In genomic region chr17:27004431-27004830, GRCm38 (mm10) we compare ENCODE assay signal across 7 mouse cellular contexts. TPM values are rescaled to one million over a fixed set of nuclear protein-coding genes. Genes with fewer than 3 reads are reported as not detected.
DNase-seq lines count a peak whose midpoint lies in the region; ATAC-seq and TF ChIP-seq lines count a peak whose summit lies in the region.

No protein-coding gene starts in this region.

- peak in 1 of 2 experiments; percentile 58 for DNase-seq in layer of hippocampus, adult 2 months (ENCODE audit: low spot score in 2 of 2)
- no peak for DNase-seq in layer of hippocampus, adult 18-20 months (ENCODE audit: low spot score in 2 of 2)
- peak; percentile 90 for DNase-seq in ES-CJ7 (ENCODE audit: low read depth, low spot score)
- peak; percentile 60 for DNase-seq in adrenal gland, postnatal 25 days
- peak; percentile 51 for DNase-seq in lung, postnatal 0 days (ENCODE audit: low spot score)

- no peak overlapping the region for H3K27ac ChIP-seq in layer of hippocampus, adult 2 months
- no peak overlapping the region for H3K27ac ChIP-seq in heart, embryonic 13.5 days (replicated peaks)
- H3K27ac ChIP-seq in lung, postnatal 0 days (ENCODE audit: low read length), result no peak overlapping the region
- no peak overlapping the region for H3K27ac ChIP-seq in testis, adult 2 months (ENCODE audit: control insufficient read depth, insufficient read depth, low read depth, low read length)

- H3K27me3 ChIP-seq in heart, embryonic 13.5 days (replicated peaks), result peaks cover 15% of the 10 kb centered on the region
- H3K27me3 ChIP-seq in lung, postnatal 0 days (replicated peaks; ENCODE audit: insufficient read depth, low read length), result no peaks in the 10 kb centered on the region
- no peaks in the 10 kb centered on the region for H3K27me3 ChIP-seq in testis, adult 2 months (ENCODE audit: control insufficient read depth, insufficient read depth, low read length)

- H3K9ac ChIP-seq in heart, embryonic 13.5 days, result no peak overlapping the region
- no peak overlapping the region for H3K9ac ChIP-seq in lung, postnatal 0 days (replicated peaks; ENCODE audit: low read depth)

- 0 out of 2 replicates have a peak, but pooled peaks cover 4% of the 10 kb centered on the region for H3K4me1 ChIP-seq in heart, embryonic 13.5 days
- H3K4me1 ChIP-seq in lung, postnatal 0 days (ENCODE audit: insufficient read depth, low read depth, low read length), result no peaks in the 10 kb centered on the region
- H3K4me1 ChIP-seq in testis, adult 2 months (ENCODE audit: control insufficient read depth, insufficient read depth, low read length), result peaks cover 13% of the 10 kb centered on the region

- peak overlapping the region; percentile 3; the same call in 1 of the 2 replicates for H3K4me2 ChIP-seq in heart, embryonic 13.5 days
- no peak overlapping the region for H3K4me2 ChIP-seq in lung, postnatal 0 days (replicated peaks; ENCODE audit: low read depth, low read length)

- TF ChIP-seq CTCF in layer of hippocampus, adult 2 months (conservative IDR thresholded peaks at IDR 0.05), result peak; percentile 87
- peak; percentile 84 for TF ChIP-seq CTCF in lung, postnatal 0 days (IDR thresholded peaks at IDR 0.05)
- TF ChIP-seq CTCF in testis, adult 2 months (IDR thresholded peaks at IDR 0.05; ENCODE audit: control insufficient read depth, insufficient read depth, insufficient replicate concordance, low read depth, low read length), result peak; percentile 98; the same call in 1 of the 2 replicates

- no peak overlapping the region for H3K4me3 ChIP-seq in layer of hippocampus, adult 2 months
- H3K4me3 ChIP-seq in heart, embryonic 13.5 days, result no peak overlapping the region
- H3K4me3 ChIP-seq in lung, postnatal 0 days (ENCODE audit: low read depth, low read length), result no peak overlapping the region
- peak overlapping the region; percentile 81; the same call in 1 of the 2 replicates for H3K4me3 ChIP-seq in testis, adult 2 months (ENCODE audit: control insufficient read depth, low read depth, low read length)

- H3K36me3 ChIP-seq in heart, embryonic 13.5 days, result no peaks in the 10 kb centered on the region
- no peaks in the 10 kb centered on the region for H3K36me3 ChIP-seq in lung, postnatal 0 days (ENCODE audit: insufficient read depth, low read length)
- H3K36me3 ChIP-seq in testis, adult 2 months (ENCODE audit: control insufficient read depth, insufficient read depth, low read length), result no peaks in the 10 kb centered on the region

- no peak for TF ChIP-seq POLR2A in testis, adult 2 months (IDR thresholded peaks at IDR 0.05; ENCODE audit: control insufficient read depth, low read depth, low read length)

- H3K9me3 ChIP-seq in heart, embryonic 13.5 days, result no peaks in the 10 kb centered on the region
- H3K9me3 ChIP-seq in lung, postnatal 0 days (ENCODE audit: low read length), result no peaks in the 10 kb centered on the region

- no peak for TF ChIP-seq EP300 in lung, postnatal 0 days (IDR thresholded peaks at IDR 0.05)

- no peak for ATAC-seq in heart, embryonic 13.5 days (ENCODE audit: extremely low read depth, insufficient number of reproducible peaks, low FRiP score, low TSS enrichment)
- ATAC-seq in lung, postnatal 0 days, result no peak

- 28% methylated on average over 9 of the region's 9 CpGs for WGBS in heart, embryonic 13.5 days
- 38% methylated on average over 9 of the region's 9 CpGs for WGBS in lung, postnatal 0 days

RNA-seq across cellular contexts. Expression of gene Bak1, which starts 24.4 kb away (rescaled TPM):
- total RNA-seq in layer of hippocampus, adult 2 months (2021), result 10 to 100 TPM; 12.7 to 14.3 TPM
- 10 to 100 TPM; 12.1 to 12.9 TPM for total RNA-seq in layer of hippocampus, adult 18-20 months (2021)
- total RNA-seq in adrenal gland, postnatal 25 days (2021), result 35.7 and 43.8 TPM in 2 replicates
- 5.3 and 5.4 TPM in 2 replicates for polyA plus RNA-seq in heart, embryonic 13.5 days (2015; fragmentation: Nextera tagmentation; extraction: Ambion mirVana)
- 3.8 and 4.0 TPM in 2 replicates for polyA plus RNA-seq in lung, postnatal 0 days (2015; fragmentation: Nextera tagmentation; extraction: Ambion mirVana)
- 14.3 and 18.3 TPM in 2 replicates for polyA plus RNA-seq in testis, adult 2 months (2012; rRNA removed)

RNA-seq across cellular contexts. Expression of gene Zbtb9, which starts 31.5 kb away (rescaled TPM):
- total RNA-seq in layer of hippocampus, adult 2 months (2021), result 10 to 100 TPM; 14.8 to 15.7 TPM
- 10 to 100 TPM; 15.2 to 15.5 TPM for total RNA-seq in layer of hippocampus, adult 18-20 months (2021)
- 5.1 and 8.0 TPM in 2 replicates for total RNA-seq in adrenal gland, postnatal 25 days (2021)
- polyA plus RNA-seq in heart, embryonic 13.5 days (2015; fragmentation: Nextera tagmentation; extraction: Ambion mirVana), result 9.1 and 9.8 TPM in 2 replicates
- polyA plus RNA-seq in lung, postnatal 0 days (2015; fragmentation: Nextera tagmentation; extraction: Ambion mirVana), result 9.3 and 9.9 TPM in 2 replicates
- 9.8 and 11.9 TPM in 2 replicates for polyA plus RNA-seq in testis, adult 2 months (2012; rRNA removed)

RNA-seq across cellular contexts. Expression of gene Itpr3, which starts 52.7 kb away (rescaled TPM):
- 1 to 10 TPM; 2.6 to 3.6 TPM for total RNA-seq in layer of hippocampus, adult 2 months (2021)
- total RNA-seq in layer of hippocampus, adult 18-20 months (2021), result 1 to 10 TPM; 2.1 to 2.4 TPM
- 6.1 and 7.4 TPM in 2 replicates for total RNA-seq in adrenal gland, postnatal 25 days (2021)
- polyA plus RNA-seq in heart, embryonic 13.5 days (2015; fragmentation: Nextera tagmentation; extraction: Ambion mirVana), result 1.2 and 1.5 TPM in 2 replicates
- 3.6 and 3.9 TPM in 2 replicates for polyA plus RNA-seq in lung, postnatal 0 days (2015; fragmentation: Nextera tagmentation; extraction: Ambion mirVana)
- 32.7 and 34.2 TPM in 2 replicates for polyA plus RNA-seq in testis, adult 2 months (2012; rRNA removed)

Comparison
In these comparisons a context has a peak if more than half of its experiments do, and no peak if none do; other contexts are left out.
1. DNase-seq: peak in ES-CJ7 (single experiment), adrenal gland, postnatal 25 days (single experiment) and lung, postnatal 0 days (single experiment); none in layer of hippocampus, adult 18-20 months (0 of 2).
2. Peak in every context shown above with its lines, with median percentiles within 50 percentile points of each other: CTCF ChIP-seq.